8 mouse cellular contexts compared by ENCODE assay signal in genomic region chr11:88803231-88804010, GRCm38 (mm10).
DNase-seq lines count a peak whose midpoint lies in the region; ATAC-seq and TF ChIP-seq lines count a peak whose summit lies in the region.

No protein-coding gene starts in this region.

- in situ Hi-C loops in ES-E14 (cut with MboI; ENCODE audit: low sequenced_read_pairs in 2 of 2, unreplicated experiment in 2 of 2), result no loop called here

- peak overlapping the region; percentile 43; the same call in 1 of the 2 replicates for H3K9ac ChIP-seq in ES-E14 (ENCODE audit: insufficient read depth, low read depth, low read length, poor library complexity, severe bottlenecking)
- peak overlapping the region; percentile 60 for H3K9ac ChIP-seq in heart, embryonic 13.5 days
- no peak overlapping the region for H3K9ac ChIP-seq in liver, embryonic 12.5 days

- no peak for ATAC-seq in heart, embryonic 13.5 days (ENCODE audit: extremely low read depth, insufficient number of reproducible peaks, low FRiP score, low TSS enrichment)
- no peak for ATAC-seq in liver, embryonic 12.5 days

- WGBS in heart, embryonic 13.5 days, result 37% methylated on average over 31 of the region's 31 CpGs
- 43% methylated on average over 31 of the region's 31 CpGs for WGBS in liver, embryonic 12.5 days (ENCODE audit: insufficient replicate concordance)

- peak overlapping the region; percentile 30 for H3K4me3 ChIP-seq in E14TG2a.4 (replicated peaks; ENCODE audit: low read length)
- peak overlapping the region; percentile 11 to 17; a peak in 3 of 4 replicates for H3K4me3 ChIP-seq in ES-E14 (ENCODE audit: insufficient read depth in 1 of 2, low read depth in 1 of 2, low read length in 2 of 2, poor library complexity in 1 of 2, severe bottlenecking in 1 of 2)
- H3K4me3 ChIP-seq in heart, embryonic 13.5 days, result peak overlapping the region; percentile 36
- no peak overlapping the region for H3K4me3 ChIP-seq in liver, embryonic 12.5 days

- H3K9me3 ChIP-seq in E14TG2a.4 (ENCODE audit: low read length) (peaks cover 5% of the 10 kb centered on the region), ES-E14 (ENCODE audit: control insufficient read depth, insufficient read depth, low read depth, low read length) (no peaks in the 10 kb centered on the region)
- no peaks in the 10 kb centered on the region for H3K9me3 ChIP-seq in heart, embryonic 13.5 days
- no peaks in the 10 kb centered on the region for H3K9me3 ChIP-seq in liver, embryonic 12.5 days (replicated peaks)

- no peak for TF ChIP-seq CTCF in E14TG2a.4 (conservative IDR thresholded peaks at IDR 0.05; ENCODE audit: low read length)

- DNase-seq in ES-E14 (ENCODE audit: low read depth, low spot score), result no peak
- DNase-seq in spleen, adult 18-20 months, result no peak
- DNase-seq in spleen, postnatal 14 days (ENCODE audit: low spot score in 2 of 2), result no peak
- no peak for DNase-seq in cerebellum, adult 18-20 months
- no peak for DNase-seq in layer of hippocampus, postnatal 36 days

- peaks cover 8% of the 10 kb centered on the region; the same call in 1 of the 2 replicates for H3K27me3 ChIP-seq in E14TG2a.4 (ENCODE audit: insufficient read depth, low read length)
- H3K27me3 ChIP-seq in heart, embryonic 13.5 days (replicated peaks), result no peaks in the 10 kb centered on the region
- H3K27me3 ChIP-seq in liver, embryonic 12.5 days (replicated peaks), result peaks cover 23% of the 10 kb centered on the region

- H3K27ac ChIP-seq in ES-E14 (ENCODE audit: insufficient read depth, low read depth, low read length, poor library complexity, severe bottlenecking), result no peak overlapping the region
- 0 out of 2 replicates have a peak overlapping the region, but pooled peaks have one; percentile 1 for H3K27ac ChIP-seq in heart, embryonic 13.5 days (replicated peaks)
- H3K27ac ChIP-seq in liver, embryonic 12.5 days, result no peak overlapping the region

- peaks cover 17% of the 10 kb centered on the region for H3K4me1 ChIP-seq in E14TG2a.4 (replicated peaks; ENCODE audit: low read depth, low read length)
- peaks cover 2 to 10% of the 10 kb centered on the region in 2 experiments for H3K4me1 ChIP-seq in ES-E14 (ENCODE audit: control insufficient read depth in 2 of 2, insufficient read depth in 2 of 2, low read length in 2 of 2, poor library complexity in 1 of 2)
- peaks cover 17% of the 10 kb centered on the region for H3K4me1 ChIP-seq in heart, embryonic 13.5 days
- no peaks in the 10 kb centered on the region for H3K4me1 ChIP-seq in liver, embryonic 12.5 days

- H3K36me3 ChIP-seq in E14TG2a.4 (ENCODE audit: insufficient read depth, low read length) (no peaks in the 10 kb centered on the region), ES-E14 (ENCODE audit: control insufficient read depth, insufficient read depth, low read length, poor library complexity, severe bottlenecking) (no peaks in the 10 kb centered on the region)
- H3K36me3 ChIP-seq in heart, embryonic 13.5 days, result no peaks in the 10 kb centered on the region
- H3K36me3 ChIP-seq in liver, embryonic 12.5 days, result no peaks in the 10 kb centered on the region

- peak overlapping the region; percentile 59 for H3K4me2 ChIP-seq in heart, embryonic 13.5 days
- peak overlapping the region; percentile 32 for H3K4me2 ChIP-seq in liver, embryonic 12.5 days

TF ChIP-seq in ES-E14, 5 proteins besides CTCF, POLR2A, EP300 and RAD21:
- TF ChIP-seq MAFK (IDR thresholded peaks at IDR 0.05; ENCODE audit: insufficient read depth, low read depth, low read length), result no peak
- no peak for TF ChIP-seq HCFC1 (IDR thresholded peaks at IDR 0.05; ENCODE audit: borderline replicate concordance, insufficient read depth, low read length)
- 0 out of 2 replicates have a peak, but pooled peaks have one; percentile 43 for TF ChIP-seq CHD2 (IDR thresholded peaks at IDR 0.05; ENCODE audit: low read depth, low read length)
- no peak for TF ChIP-seq ZC3H11A (IDR thresholded peaks at IDR 0.05; ENCODE audit: borderline replicate concordance, low read depth, low read length)
- no peak for TF ChIP-seq ZNF384 (IDR thresholded peaks at IDR 0.05; ENCODE audit: low read depth, low read length)
